Mouse (Mus musculus): ENCODE results near the gene Babam1. TPM values are rescaled to one million over a fixed set of nuclear protein-coding genes. Genes with fewer than 3 reads are reported as not detected.
"Not testable (repeated sequence)": the region's sequence is repeated elsewhere in the genome, so short reads cannot be mapped to it uniquely, and the experiment has no call there.

Babam1 gene
- total RNA-seq, 2 experiments from 2014 or later = 60.1 to 68.3 TPM

DNA sequence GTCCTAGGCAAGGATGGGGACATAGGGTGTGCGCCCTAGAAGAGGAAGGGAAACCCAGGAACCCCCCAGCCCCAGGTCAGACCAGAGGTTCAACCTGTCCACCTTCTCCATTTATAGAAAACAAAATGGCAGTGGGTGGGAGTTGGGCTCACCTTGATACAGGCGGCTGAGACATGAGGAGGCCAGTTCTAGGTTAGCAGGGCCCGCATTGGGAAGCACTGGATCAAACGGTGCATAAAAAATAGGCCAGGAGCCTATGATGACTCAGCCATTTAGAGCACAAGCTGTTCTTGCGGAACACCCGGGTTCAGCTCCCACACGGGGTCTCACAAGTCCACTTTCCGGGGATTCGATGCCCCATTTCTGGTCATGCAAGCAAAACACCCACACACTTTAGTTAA, 8.3 kb downstream of the Babam1 start:
- intact Hi-C loops (cut with DNase I) = loop anchor here (5.0 kb wide), 2 partner anchors 33 to 68 kb away; partner anchors contain the start of gene Ocel1
- no peak for DNase-seq

DNA sequence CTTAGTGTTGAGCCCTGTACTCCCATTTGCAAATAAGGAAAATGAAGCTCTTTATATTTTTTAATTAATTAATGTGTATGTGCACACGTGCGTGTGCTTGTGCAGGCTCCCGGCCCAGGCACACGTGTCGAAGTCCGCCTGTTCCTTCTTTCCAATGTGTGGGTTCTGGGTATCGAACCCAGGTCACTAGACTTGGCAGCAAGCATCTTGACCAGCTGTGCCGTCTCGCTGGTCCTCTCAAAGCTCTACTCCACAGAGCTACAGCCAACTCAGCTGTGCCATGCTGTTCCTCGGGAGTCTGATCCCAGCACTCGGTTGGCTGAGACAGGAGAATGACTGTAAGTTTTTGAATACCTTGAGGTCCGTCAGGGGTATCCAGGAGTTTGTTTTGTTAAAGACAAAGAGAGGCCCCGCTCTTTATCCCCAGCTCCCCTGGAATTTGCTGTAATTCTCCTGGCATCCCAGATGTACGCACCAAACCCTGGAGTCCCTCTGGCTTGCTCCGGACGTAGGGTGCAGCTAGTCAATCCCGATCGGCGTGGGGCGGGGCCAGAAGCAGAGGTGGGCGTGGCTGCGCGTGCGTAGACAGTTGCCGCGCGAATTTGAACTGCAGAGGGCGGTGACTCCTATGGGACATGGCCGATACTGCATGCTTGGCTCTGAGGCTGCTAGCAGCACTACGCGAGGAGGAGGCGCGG, 8.9 kb downstream of the Babam1 start, which contains the start of gene Ankle1:
TSS of gene Ankle1 (plus strand) at position 610 of the 698 bp plus-strand sequence.
- intact Hi-C loops (cut with DNase I) = loop anchor here (5.0 kb wide), 2 partner anchors 33 to 68 kb away; partner anchors contain the start of gene Ocel1
- peak; percentile 90 to 99 for DNase-seq

DNA sequence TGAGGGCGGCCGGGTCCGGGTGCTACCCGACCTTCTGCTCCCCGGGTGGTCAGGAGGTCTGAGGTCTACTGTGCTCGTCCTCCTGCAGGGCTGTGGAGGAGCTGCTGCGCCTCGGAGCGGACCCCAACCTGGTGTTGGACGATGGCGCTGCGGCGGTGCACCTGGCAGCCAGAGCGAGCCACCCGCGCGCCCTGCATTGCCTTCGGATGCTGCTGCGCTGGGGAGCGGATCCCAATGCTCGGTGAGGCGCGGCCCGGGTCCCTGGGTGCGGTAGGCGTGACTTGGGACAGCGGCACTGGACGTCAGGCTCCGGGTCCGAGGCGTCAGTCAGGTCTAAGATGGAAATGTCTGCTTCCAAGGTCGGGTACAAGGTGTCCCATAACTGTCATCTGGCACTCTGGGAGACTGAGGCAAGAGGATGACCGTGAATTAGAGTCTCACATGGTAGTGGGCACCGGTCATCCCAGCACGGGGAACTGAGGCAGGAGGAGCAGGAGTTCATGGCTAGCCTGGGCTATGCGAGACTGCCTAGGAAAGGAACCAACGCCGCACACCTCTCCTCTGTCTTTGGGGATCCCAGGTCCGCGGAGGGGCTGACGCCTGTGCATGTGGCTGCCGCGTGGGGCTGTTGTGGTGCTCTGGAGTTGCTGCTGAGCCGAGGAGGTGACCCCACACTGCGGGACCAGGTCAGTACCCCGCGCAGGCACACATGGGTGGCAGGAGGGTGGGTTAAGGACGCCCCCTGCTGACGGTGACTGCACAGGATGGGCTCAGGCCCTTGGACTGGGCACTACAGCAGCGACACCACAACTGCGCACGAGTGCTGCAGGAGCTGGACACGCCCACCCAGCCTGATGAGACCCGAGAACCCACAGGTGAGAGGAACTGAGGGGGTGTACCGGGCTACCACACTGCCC, 9.7 kb downstream of the Babam1 start:
- intact Hi-C loops (cut with DNase I) = loop anchor here (5.0 kb wide), 2 partner anchors 34 to 69 kb away; partner anchors contain the start of gene Ocel1
- peak in 1 of 2 experiments; percentile 51 for DNase-seq

DNA sequence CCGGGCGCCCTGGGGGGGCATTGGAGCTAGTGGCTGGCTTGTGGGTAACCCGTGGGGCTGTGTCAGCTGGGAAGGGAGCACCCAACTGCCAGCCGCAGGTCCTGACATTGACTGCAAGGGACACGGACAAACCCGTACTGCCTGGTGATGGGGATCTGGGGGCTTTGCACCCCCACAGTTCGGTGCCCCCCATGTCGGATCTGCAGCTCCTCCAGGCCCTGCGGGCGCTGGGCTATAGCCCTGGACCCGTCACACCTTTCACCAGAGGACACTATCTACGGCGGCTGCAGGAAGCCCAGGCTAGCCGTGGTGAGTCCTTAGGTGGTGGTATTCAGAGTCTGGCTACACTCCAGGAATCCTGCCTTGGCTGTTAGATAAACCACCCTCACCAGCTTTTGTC, 10.8 kb downstream of the Babam1 start:
- intact Hi-C loops (cut with DNase I) = loop anchor here (5.0 kb wide), 2 partner anchors 35 to 70 kb away; partner anchors contain the start of gene Ocel1
- no peak for DNase-seq

DNA sequence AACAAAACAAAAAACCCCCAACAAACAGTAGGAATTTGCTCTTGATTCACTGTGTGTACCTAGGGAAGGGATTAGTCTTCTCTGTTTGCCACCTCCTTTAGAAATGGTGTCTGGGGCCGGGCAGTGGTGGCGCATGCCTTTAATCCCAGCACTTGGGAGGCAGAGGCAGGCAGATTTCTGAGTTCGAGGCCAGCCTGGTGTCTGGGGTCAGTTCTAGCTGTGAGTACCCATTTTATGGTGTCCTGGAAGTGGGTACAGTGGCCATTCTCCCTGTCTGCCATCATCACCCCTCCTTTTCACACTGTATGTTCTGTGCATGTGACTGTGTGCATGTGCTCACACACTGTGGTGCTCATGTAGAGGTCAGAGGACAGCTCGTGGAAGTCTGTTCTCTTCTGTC, 11.6 kb downstream of the Babam1 start:
- intact Hi-C loops (cut with DNase I) = loop anchor here (5.0 kb wide), 2 partner anchors 36 to 71 kb away; partner anchors contain the start of gene Ocel1
- no peak for DNase-seq

DNA sequence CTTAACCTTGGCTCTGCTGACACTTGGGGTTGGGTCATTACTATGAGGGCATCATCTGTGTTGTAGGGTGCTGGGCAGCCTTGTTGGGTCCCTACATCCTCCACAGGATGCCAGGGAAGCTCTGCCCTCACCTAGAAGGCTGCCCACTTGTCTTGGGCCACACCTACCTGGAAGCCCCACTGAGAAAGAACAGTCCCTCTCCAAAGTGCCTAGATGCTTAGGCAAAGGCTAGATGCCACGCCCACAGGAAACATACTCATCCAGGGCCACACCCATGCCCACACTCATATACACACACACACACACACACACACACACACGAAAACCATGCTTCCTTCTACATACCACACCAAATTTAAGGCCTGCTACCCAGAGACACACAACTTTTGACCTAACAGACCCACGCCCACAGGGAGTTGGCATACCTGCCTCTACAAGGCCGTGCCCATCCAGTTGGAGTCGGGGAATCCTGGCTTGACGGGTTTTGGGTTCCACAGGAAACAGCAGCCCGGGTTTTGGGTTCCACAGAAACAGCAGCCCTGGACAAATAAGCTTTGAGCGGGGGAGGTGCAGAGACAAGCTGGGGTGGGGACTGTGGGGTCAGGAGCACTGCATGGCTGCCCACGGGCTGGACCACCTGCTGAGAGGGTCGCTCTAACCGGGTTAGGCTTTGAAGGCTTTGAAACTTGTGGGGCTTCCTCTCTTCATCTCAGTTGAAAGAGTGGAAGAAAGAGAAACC, 15.0 kb downstream of the Babam1 start:
- DNase-seq = no peak
- intact Hi-C loops (cut with DNase I) = no loop called here

DNA sequence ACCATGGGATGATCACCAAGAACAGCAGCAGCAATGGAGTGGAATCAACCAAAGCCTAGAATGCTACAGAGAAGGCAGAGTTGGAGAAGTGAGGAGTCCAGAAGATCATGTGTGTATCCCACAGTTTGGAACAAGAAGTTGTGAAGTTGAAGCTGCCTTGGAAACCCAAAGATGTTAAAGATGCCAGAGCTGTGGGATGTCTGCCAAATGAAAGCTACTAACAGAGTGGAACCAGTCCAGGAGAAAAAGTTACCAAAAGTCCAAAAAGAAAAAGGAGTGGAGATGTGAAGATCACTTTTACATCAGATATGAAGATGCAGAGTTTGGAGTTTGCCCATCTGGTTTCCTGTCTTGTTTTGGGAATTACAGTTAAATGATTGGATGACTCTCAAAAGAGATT, 25.5 kb downstream of the Babam1 start:
- DNase-seq = no peak
- intact Hi-C loops (cut with DNase I) = no loop called here

DNA sequence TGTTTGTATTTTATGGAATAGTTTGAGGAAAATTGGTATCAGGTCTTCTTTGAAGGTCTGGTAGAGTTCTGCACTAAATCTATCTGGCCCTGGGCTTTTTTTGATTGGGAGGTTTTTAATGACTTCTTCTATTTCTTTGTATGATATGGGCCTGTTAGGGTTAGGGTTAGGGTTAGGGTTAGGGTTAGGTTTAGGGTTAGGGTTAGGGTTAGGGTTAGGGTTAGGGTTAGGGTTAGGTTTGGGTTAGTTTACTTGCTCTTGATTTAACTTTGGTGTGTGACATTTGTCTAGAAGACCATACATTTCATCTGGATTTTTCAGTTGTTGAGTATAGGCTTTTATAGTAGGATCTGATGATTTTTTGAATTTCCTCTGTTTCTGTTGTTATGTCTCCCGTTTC, 36.3 kb downstream of the Babam1 start:
- intact Hi-C loops (cut with DNase I); DNase-seq: not testable (repeated sequence)

DNA sequence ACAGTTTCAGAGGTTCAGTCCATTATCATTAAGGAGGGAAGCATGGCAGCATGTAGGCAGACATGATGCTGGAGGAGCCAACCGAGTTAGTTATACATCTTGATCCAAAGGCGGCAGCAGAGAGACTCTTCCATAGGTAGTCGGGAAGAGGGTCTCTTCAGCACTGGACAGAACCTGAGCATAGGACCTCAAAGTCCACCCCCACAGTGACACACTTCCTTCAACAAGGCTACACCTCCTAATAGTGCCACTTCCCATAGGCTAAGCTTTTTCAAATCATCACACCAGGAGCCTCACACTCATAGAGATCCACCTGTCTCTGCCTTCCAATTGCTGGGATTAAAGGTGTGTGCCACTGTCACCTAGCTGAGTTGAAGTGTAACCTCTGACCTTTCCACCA, 40.4 kb downstream of the Babam1 start:
- intact Hi-C loops (cut with DNase I) = no loop called here
- DNase-seq = no peak

DNA sequence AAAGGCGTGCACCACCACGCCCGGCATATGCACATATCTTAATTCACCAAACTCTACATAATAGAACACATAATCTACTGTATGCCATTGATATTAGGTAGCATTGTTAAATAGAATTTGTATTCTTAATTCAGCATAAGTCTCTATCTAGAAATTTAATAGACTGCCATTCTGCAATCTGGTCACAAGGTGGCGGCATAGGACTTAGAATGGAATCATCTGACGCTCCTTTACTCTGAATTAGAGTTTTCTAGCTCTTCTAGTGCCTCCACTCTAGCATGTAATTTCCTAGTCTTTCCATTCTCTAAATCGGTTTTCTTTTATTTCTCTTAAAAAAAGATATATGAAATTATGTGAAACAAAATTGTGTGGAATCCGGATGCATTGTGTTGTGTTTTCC, 44.7 kb downstream of the Babam1 start:
- intact Hi-C loops (cut with DNase I) = loop anchor here (2.0 to 5.0 kb wide), 2 partner anchors 79 to 221 kb away; no protein-coding TSS in a partner anchor
- no peak for DNase-seq

DNA sequence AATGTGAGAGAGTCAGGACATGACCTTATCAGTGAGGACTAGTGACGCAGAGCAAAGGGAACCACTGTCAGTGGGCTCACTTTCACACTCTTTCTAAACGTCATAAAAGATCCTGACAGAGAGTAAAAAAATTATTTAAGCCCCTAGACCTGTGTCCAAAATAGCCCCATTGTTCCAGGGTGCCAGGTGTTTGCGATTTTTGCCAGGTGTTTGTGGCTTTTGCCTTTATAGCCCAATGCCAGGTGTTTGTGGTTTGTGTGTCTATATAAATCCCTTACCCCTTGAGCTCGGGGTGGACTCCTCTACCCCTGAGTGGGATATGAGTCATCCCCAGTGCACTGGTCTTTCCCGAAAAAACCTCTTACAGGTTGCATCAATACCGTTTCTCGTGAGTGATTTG, 48.4 kb downstream of the Babam1 start:
- DNase-seq = no peak
- intact Hi-C loops (cut with DNase I) = no loop called here

DNA sequence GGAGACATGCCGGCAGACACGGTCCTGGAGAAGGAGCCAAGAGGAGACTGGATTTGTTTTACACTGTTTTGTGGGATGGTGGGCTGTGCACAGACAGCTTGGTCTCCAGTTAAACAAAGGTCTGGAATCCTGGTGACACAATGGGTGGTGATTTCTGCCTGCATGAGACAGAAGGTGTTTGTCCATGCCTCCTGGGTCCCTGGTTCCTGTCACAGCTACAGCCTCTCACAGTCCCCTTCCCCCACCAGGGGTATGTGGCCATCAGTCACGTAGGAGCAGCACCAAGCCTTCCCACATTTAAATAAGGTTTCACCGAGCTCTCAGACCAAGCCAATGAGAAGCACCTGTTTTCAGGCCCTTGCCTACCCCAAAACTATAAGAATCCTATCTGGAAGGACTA, 54.7 kb downstream of the Babam1 start:
- intact Hi-C loops (cut with DNase I) = no loop called here
- peak in 1 of 2 experiments; percentile 4 for DNase-seq

DNA sequence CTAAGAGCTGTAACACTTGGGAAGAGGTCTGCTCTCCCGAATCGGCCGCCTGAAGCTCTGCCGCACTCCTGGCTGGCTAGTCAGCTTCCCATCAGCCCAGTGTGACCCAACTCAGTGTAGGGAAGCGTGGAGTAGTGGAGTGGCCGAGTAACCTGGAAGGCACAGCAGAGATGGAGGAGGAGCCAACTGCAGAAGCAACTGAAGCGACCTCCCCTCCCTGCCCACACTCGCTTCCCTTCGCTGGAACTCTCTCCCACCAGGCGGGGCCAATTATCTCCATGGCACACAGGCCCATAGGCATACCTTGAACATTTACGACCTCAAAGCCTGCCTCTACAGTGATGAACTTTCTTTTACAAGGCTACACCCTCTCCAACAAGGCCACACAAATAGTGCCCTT, 55.1 kb downstream of the Babam1 start:
- intact Hi-C loops (cut with DNase I) = no loop called here
- DNase-seq = peak in 1 of 2 experiments; percentile 11

DNA sequence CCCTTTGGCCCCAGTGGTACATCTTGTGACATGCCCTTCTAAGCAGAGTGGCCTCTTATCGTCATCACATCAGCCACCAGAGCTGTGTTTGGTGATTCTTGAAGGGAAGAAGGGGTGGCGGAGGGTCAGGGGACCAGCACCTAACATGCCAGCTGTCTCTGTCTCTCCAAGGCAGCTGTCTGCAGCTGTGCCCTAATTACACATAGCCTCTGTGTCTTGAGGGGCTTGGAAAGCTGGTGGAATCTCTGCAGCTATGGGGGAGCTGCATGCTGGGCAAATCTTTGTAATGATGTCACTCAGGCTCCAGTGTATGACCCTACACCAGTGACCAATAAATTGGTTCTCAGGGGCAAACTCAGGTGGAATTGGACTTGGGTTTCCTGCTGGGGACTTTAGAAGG, 56.0 kb downstream of the Babam1 start:
- DNase-seq = peak in 1 of 2 experiments; percentile 7
- intact Hi-C loops (cut with DNase I) = no loop called here

Other genes starting within 250 kb of the Babam1 start
- gene Myo9b, start 124.1 kb upstream of the Babam1 start, total RNA-seq (2021) = 1 to 10 TPM; 8.8 to 9.3 TPM
- 1 to 10 TPM; 5.3 to 6.3 TPM for gene Haus8, start 123.9 kb upstream of the Babam1 start, total RNA-seq (2021)
- gene Use1, start 30.0 kb upstream of the Babam1 start, total RNA-seq (2021) = 10 to 100 TPM; 75.4 to 96.2 TPM
- gene Ocel1, start 25.6 kb upstream of the Babam1 start, total RNA-seq (2021) = 1 to 10 TPM; 5.1 to 7.5 TPM
- 10 to 100 TPM; 20.9 to 21.5 TPM for gene Nr2f6, start 14.9 kb upstream of the Babam1 start, total RNA-seq (2021)
- gene Ushbp1, start 1.1 kb upstream of the Babam1 start, total RNA-seq (2021) = 1 to 10 TPM; 6.4 to 8.1 TPM
- under 1 TPM; 0.12 to 0.46 TPM for gene Ankle1, start 9.1 kb downstream of the Babam1 start, total RNA-seq (2021)
- 10 to 100 TPM; 19.3 to 26.9 TPM for gene Abhd8, start 66.8 kb downstream of the Babam1 start, total RNA-seq (2021)
- gene Mrpl34, start 68.1 kb downstream of the Babam1 start, total RNA-seq (2021) = 10 to 100 TPM; 66.7 to 67.1 TPM
- gene Dda1, start 72.3 kb downstream of the Babam1 start, total RNA-seq (2021) = 10 to 100 TPM; 20.4 to 27.6 TPM
- gene Ano8, start 89.1 kb downstream of the Babam1 start, total RNA-seq (2021) = 10 to 100 TPM; 13.8 to 16.0 TPM
- gene Gtpbp3, start 91.2 kb downstream of the Babam1 start, total RNA-seq (2021) = 10 to 100 TPM in 1 of 2 experiments, 1 to 10 TPM in 1; 8.0 to 10.5 TPM
- 1 to 10 TPM; 5.6 to 9.3 TPM for gene Plvap, start 114.9 kb downstream of the Babam1 start, total RNA-seq (2021)
- gene Ccdc194, start 128.8 kb downstream of the Babam1 start, total RNA-seq (2021) = not detected
- 1 to 10 TPM; 7.6 to 9.9 TPM for gene Bst2, start 140.6 kb downstream of the Babam1 start, total RNA-seq (2021)
- gene Mvb12a, start 146.1 kb downstream of the Babam1 start, total RNA-seq (2021) = 10 to 100 TPM; 20.8 to 24.8 TPM
- under 1 TPM in 1 of 2 experiments, not detected in 1; 0.15 TPM for gene Tmem221, start 162.0 kb downstream of the Babam1 start, total RNA-seq (2021)
- gene Nxnl1, start 169.7 kb downstream of the Babam1 start, total RNA-seq (2021) = under 1 TPM; 0.10 TPM
- 10 to 100 TPM; 55.9 to 77.1 TPM for gene Slc27a1, start 172.0 kb downstream of the Babam1 start, total RNA-seq (2021)
- gene Pgls, start 195.3 kb downstream of the Babam1 start, total RNA-seq (2021) = 10 to 100 TPM; 25.6 to 26.1 TPM
- gene Fam129c, start 200.8 kb downstream of the Babam1 start, total RNA-seq (2021) = under 1 TPM; 0.71 to 0.76 TPM
- gene Colgalt1, start 214.1 kb downstream of the Babam1 start, total RNA-seq (2021) = 10 to 100 TPM; 33.0 to 35.6 TPM